Mouse (Mus musculus): ENCODE data around the gene Cirbp. TPM values are rescaled to one million over a fixed set of nuclear protein-coding genes. Genes with fewer than 3 reads are reported as not detected.

Cirbp gene
- total RNA-seq, 2 experiments from 2014 or later = 18.4 to 35.4 TPM

DNA sequence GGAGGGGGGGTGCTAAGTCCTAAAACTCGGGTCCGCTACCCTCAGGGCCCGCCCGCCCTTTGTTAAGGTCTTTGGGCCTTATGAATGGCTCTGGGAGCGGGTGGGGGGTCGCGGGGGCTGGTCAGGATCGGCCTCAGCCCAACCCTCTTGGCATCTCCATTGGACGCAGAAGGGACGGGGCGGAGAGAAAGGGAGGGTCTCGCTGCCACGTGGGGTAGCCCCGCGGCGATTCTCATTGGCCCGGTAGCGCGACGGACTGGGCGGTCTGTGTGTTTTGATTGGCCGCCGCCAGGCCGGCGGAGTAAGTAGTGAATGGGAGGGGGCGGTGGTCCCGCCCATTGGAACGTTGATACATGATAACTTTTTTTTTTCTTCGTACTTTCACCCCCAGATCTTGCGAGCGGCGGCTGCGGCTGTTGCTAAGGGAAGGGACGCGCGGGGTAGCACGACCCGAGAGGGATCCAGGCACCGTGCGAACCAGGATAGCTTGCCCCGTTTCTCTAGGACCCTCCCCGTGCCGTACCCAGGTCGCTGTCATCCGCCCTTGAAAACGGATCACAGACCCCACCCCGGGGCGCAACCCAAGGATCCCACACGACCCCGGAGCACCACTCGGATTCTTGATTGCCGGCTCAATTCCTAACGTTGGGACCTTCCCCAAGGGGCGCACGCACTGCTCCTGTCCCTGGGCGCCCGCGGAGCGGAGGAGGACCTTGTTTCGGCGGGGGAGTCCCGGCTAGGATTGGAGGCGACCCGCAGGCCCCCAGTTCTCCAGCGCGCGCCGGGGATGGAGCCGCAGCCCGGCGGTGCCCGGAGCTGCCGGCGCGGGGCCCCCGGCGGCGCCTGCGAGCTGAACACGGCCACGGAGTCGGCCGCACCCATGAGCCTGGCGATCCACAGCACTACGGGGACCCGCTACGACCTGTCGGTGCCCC, 16.2 kb upstream of the Cirbp start:
- ATAC-seq (replicated peaks; ENCODE audit: poor library complexity) = peak; percentile 58

DNA sequence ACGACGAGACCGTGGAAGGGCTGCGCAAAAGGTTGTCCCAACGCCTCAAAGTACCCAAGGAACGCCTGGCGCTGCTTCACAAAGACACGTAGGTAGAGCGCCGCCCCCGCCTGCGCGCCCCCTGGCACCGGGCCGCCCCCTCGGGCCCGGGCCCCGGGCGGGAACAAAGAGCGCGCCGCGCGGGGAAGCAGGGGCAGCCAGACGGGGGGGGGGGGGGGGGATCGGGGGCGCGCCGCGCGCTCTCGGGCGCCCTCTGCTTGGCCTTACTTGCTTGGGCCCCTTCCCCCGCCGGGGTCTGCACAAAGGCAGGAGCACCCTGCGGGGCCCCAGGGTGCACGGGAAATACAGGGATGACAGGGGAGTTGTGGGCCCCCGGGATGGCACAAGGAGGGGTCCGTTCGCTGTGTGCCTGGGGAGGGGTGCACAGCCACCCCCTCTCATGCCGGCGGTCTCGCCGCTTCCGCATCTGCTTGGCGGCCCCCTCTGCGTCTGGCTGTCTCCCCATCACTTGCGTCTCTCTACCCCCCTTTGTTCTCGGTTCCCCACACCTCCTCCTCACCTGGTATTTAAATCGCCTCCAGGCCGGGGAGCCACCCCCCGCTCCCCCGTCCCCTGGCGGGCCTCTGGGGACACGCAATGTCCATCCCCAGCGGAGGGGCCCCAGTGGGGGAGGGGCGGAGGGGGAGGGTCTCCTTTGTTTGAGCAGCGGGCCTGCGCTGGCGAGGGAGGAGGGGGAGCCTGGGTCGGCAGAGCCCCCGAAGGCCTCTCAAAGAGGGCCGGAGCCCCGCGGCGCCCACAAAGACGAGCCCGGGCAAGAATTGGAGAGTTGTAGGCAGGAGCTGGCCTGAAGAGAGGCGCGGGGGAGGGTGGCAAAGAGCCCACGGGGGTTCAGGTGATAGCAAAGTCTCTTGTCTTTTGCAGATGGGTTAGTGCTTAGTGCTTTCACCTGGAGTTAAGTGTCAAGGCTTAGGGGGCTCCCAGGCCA, 15.3 kb upstream of the Cirbp start:
- ATAC-seq (replicated peaks; ENCODE audit: poor library complexity) = no peak

DNA sequence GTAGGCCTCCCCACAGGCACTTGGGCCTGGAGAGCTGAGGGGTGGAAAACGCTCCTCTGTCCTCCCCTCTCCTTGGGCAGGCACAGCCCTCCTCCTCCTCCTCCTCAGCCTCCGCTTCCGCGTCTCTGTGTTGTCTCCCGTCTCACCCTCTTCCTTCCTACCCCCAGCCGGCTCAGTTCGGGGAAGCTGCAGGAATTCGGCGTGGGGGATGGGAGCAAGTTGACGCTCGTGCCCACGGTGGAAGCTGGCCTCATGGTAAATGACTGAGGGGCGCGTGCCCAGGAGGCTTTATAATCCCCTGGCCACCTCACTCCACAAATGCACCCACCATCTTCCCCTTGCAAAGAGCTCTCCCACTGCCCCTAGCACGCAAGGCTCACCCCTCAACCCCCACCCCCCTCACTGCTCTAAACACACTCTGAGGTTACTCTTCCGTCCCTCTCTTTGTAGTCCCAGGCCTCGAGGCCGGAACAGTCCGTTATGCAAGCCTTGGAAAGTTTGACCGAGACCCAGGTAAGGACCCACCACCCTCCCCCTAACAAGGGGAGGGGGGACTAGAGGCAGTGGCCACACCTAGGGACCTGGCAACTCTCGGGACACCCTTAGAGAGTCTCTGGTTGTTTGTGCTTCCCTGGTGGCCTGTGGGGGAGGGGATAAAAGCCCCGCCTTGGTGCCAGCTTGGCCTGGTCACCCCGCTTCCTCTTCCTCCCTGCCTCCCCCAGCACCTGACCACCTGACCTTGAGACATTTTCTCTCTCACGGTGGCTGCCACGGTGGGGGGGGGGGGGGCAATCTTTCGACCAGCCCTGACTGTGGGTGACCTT, 14.4 kb upstream of the Cirbp start:
- ATAC-seq (replicated peaks; ENCODE audit: poor library complexity) = no peak

DNA sequence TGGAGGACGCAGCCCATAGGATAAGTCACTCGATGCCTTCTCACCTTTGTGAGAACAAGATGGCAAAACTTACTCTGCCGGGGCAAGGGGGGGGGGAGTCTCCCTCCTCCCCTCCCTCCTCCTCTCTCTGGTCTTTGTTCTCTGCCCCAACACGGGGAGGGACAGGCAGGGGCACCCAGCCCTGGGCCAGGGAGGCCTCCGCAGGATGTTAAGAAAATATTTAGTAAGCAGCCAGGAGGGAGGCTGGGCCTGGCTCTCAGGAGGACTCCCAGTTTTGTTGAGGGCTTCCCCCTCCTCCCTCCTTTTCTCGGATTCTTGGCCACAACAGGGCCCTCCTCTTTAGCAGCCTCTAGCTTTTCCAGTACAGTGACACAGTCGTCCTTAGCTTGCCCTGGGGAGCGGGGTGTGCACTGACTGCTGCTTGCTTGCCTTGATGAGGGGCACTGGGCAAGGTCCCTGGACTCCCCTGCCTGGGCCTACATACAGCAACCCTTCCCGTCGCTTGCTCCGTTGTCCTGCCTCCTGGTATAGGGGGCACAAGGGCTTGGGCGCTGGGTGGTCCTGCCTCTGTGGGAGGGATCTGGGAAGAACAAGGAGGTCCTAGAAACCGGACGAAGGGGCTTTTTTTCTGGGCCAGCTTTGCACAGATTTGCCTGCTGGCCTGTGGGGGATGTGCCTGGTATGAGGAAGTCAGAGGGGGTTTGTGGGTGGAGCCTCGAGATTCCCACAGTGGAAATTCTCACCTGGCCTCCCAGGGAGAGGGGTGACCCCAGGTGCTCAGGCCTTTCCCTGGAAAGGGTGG, 13.5 kb upstream of the Cirbp start:
- ATAC-seq (replicated peaks; ENCODE audit: poor library complexity) = no peak

DNA sequence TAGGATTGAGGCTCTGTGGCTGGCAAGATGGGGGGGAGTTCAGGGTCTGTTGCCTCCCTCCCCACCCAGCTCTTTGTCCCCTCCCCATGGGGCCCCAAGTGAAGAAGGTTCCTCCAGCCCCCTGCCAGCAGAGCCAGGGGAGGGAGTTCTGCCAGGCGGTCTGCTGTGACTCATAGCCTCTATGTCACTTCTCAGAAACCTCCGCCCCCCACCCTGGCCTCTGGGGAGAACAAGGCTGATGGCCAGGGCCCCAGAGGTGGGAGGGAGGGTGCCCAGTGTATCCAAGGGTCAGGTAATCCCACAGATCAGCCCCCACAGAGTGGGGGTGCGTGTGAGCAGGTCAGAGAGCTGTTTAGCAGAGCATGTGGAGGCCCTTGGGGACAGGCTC, 12.9 kb upstream of the Cirbp start:
- ATAC-seq (replicated peaks; ENCODE audit: poor library complexity) = no peak

DNA sequence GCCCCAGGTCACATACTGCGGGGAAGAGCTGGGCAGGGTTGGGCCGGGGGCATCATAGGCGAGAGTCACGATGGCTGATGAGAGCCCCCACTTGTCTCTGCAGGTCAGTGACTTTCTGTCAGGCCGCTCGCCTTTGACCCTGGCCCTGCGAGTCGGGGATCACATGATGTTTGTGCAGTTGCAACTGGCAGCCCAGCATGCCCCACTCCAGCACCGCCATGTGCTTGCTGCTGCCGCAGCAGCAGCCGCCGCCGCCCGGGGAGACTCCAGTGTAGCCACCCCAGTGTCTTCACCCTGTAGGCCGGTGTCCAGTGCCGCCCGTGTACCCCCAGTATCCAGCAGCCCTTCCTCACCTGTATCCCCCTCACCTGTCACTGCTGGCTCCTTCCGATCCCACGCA, 12.1 kb upstream of the Cirbp start:
- no peak for ATAC-seq (replicated peaks; ENCODE audit: poor library complexity)

DNA sequence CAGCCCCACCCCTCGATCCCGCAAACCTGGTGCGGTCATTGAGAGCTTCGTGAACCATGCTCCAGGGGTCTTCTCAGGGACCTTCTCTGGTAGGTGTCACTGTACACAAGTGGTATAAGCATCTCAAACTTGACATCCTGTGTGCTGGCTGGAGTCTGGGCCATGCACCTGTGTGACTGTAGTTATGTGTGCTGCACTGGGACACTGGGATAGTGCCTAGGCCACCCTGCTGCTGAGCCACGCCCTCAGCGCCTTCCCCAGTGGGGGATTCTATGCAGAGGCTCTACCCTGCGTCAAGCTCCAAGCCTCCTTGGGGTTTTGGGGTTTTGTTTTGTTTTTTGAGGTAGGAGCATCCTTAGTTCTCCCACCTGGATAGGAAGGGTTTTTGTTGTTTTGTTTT, 11.4 kb upstream of the Cirbp start:
- no peak for ATAC-seq (replicated peaks; ENCODE audit: poor library complexity)

DNA sequence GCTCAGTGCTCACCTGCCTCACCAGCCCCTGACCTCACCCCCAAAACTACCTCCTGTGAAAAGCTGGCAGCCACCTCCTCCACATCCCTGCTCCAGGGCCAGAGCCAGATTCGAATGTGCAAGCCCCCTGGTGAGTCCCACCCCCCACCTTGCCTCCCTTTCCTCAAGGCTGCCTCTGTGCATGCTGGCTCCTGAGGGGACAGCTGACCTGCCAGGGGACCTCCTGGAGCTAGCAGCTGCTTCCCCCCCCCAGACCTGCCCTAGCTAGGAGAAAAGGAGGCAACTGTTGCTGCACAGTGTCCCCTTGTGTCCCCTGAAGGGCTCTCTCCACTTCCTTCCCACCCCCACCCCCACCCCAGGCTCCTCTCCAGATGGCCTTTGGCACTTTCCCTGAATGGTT, 10.5 kb upstream of the Cirbp start:
- ATAC-seq (replicated peaks; ENCODE audit: poor library complexity) = no peak

DNA sequence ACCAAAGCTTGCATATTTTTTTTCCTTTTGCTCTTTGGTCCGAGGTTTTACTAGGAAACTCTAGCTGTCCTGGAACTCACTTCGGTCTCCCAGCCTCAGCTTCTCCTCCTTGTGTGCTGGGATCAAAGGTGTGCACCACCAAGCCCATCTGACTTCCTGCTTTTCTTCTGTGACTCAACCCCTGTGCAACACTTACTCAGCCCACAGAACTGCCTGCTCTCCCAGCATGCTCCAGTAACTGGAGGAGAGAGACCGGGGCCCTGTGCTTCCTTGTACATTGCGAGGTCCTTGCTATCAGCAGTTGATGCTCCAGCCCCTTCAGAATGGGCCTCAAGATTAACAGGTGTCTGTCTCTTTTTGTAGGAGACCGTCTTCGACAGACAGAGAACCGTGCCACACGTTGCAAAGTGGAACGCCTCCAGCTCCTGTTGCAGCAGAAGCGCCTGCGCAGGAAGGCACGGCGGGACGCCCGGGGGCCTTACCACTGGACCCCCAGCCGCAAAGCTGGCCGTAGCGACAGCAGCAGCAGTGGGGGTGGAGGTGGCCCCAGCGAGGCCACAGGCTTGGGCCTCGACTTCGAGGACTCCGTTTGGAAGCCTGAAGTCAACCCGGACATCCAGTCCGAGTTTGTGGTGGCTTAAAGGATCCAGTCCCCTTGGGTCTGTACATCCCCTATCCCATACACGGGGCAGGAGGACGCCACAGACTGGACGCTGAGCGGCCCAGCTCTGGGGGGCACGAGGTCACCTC, 9.6 kb upstream of the Cirbp start:
- ATAC-seq (replicated peaks; ENCODE audit: poor library complexity) = no peak

DNA sequence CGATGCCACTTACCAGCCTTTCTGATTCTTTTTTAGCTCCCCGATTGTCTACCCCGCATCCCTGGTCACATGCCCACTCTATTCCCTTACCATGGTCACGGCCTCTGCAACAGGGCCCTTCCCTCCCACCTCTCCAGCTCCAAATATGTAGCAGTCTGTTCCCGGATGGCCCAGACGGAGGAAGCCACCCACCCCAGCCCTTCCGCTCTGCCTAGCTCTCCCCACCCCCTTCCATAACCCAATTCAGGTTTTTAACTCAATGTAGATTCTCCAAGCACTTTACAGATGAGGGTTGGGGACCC, 9.1 kb upstream of the Cirbp start:
- ATAC-seq (replicated peaks; ENCODE audit: poor library complexity) = no peak

DNA sequence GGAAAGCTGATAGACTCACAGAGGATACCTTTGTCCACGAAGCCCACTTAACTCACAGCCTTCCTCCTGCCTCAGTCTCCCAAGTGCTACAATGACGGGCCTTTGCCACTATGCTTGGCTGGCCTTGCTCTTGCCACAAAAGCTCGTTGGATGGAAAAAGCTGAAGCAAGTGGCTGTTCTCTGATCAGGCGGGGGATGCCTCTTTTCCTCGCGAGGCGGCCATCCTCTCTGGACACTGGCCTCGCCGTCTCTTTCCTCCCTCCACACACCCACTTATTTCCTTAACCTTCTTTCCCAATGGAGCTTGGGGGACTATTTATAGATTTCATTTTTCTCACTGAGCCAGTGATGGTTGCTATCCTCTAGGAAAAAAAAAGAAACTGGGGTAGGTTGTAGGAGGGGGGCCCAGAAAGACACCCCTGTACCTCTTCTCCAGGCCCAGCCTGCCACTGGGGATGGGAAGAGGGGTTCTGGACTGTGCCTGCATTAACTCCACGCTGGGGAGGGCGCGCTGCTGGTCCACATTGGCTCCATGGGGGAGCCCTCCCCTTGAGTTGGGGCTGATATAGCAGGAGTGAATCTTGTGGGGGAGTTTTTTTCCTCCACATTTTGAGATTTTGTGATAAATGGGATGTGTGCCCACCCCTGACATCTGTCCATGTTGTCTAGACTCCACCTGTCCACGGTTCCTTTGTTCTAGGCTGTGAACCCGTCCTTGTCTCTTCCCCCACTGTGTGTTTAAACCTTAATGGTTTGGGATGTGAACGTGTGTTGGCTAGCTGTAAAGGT, 8.4 kb upstream of the Cirbp start:
- no peak for ATAC-seq (replicated peaks; ENCODE audit: poor library complexity)

DNA sequence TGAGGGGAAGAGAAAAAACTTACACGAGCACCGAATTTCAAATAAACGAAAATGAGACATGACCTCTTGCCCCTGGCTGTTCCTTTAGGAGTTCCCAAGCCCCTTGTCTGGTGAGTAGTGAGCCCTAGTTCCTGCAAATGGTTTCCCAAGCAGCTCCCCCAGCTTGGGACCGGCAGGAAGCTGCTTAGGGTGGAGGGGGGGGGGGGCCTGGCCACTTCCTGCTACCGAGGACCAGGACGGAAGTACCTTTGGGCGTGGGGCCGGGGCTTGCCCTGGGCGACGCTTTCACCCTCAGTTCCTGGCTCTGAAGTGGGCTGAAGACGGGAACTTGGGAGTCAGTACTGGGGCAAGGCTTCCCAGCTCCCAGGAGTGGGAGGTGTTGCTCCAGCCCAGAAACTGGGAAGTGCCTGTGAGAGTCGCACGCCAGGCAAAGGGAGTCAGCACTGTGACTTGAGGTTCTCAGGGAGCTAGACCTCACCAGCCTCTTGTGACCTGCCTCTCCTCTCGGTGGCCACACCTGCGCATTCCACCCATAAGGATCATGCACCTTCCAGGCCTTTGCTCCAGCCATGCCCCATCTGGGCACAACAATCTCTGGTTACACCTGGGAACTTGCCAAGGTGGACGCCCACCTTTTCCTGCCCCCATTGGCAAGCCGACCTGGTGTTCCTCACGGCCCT, 7.3 kb upstream of the Cirbp start:
- peak; percentile 21 for ATAC-seq (replicated peaks; ENCODE audit: poor library complexity)

DNA sequence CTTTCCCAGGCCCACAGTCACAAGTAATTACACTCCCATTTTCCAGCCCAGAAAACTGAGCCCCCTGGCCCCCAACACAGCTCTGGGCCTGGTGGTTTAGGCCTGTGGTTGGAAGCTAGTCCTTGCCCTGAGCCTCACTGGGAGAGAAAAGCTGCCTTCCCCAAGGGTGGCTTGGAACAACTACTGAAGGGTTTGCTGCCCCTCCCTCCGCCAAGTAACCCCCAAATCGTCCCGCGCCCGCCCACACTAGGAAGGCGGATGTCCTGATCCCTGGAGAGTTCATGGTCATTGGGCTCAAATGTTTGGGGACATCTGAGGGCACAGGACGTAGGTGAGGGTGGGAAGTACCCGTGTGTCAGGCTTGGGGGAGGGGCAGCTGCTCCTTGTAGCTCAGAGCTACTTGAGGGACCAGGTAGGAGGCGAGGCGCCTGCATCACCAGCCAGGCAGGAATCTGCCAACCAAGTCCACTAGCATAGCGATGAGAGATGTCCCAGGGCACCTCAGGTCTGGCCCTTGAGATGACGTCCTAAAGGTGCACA, 6.7 kb upstream of the Cirbp start:
- ATAC-seq (replicated peaks; ENCODE audit: poor library complexity) = peak; percentile 2

DNA sequence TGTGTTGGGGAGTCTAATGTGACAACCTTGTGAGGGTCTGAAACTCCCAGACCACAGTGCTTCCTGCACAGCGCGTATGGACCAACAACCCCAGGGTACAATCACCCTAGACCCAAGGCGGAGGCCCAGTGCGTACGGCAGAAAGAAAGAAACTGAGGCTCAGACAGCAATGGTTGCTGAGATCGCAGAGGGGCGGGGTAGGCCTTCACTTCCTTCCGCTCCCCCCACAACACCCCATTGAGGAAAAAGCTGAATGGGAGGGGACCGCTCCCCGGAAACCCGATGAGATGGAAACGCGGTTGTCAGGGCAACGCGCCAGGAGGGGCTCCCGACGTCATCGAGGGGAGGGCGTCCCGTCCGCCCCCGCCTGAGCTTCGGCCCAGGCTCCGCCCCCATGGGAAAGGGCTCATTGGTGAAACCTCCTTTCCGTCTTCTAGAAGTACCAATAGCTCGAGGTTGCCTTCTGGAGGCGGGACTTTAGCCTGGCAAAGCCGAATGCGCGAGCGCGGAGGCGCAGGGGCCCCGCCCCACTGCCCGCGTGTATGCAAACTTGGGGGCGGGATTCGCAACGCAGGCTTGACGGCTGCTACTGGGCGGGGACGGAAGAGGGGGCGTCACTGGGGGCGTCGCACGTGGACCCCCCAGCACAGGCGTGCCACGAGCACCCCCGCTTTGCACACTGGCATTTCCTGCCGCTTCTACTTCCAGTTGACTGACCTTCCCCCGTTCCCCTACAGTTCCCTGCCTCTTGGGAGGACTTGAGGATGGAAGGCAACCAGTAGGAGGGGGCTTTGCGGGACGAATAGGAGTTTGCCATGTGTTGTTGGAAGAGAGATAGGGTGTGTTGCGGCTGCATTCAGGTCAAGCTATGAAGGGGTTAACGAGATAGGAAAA, 6.0 kb upstream of the Cirbp start:
- ATAC-seq (replicated peaks; ENCODE audit: poor library complexity) = peak; percentile 84

DNA sequence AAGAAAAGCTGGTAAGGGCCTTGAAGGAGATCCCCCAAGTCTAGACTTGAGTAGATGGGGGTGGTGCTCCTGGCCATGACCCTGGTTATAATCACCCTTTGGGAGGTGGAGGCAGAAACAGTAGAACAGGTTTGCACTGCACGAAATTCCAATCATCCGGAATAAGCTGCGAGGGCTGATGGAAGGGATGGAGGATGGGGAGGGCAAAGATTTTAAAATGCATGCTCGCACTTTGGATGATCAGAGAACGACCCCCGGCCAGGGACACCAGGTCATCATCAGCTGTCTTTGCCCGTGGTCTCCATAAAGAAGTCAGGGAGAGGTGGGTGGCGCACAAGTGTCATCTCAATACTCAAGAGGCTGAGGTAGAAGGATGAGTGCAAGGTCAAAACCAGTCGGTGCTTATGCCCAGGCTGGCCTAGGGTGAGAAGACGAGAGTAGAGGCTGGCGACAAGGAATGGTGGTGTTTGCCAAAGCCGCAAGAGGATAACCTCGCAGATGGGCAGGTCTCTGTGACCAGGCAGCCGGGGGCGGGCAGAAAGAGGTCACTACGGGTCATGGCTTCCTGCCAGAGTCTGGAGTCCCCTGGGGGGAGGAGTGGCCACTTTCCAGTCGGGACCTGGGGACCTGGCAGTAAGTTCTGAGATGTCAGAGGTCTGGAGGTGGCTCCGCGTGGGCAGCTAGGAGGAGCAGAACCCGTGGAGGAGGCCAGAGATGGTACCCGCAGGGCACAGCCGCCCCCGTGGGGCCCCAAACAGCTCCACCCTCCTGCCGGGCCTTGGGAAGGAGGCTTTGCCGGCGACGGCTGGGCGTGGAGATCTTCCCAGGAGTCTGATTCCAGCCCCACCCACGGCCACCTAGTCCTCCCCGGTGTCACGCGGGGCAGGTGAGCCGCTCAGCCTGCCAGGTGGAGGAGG, 5.1 kb upstream of the Cirbp start:
- no peak; the same call in 1 of the 2 replicates for ATAC-seq (replicated peaks; ENCODE audit: poor library complexity)
